Mouse (Mus musculus): ENCODE measurements at regions not wholly inside any gene's neighbourhood (a gene's known extent, or its start where the extent isn't known, plus 50 kb on each side); places are given as distances from the start of the nearest gene placed in this dataset.

GRCm38 (mm10) chr1:72108678-72109077 lies 103.4 kb downstream of the Mreg start:
- Histone ChIP-seq H3K4me1 (replicated peaks) (no peaks in the 10 kb centered on the region), H3K9me3 (no peaks in the 10 kb centered on the region), H3K36me3 (no peaks in the 10 kb centered on the region), H3K4me3 (no peak overlapping the region), H3K27ac (no peak overlapping the region), H3K27me3 (ENCODE audit: insufficient read depth, poor library complexity, severe bottlenecking) (no peaks in the 10 kb centered on the region)
- WGBS = 88% methylated on average over 8 of the region's 8 CpGs
- DNase-seq (ENCODE audit: low spot score) = no peak

- no peaks in the 10 kb centered on the region for H3K4me1 ChIP-seq (replicated peaks)
- no peaks in the 10 kb centered on the region for H3K27me3 ChIP-seq (ENCODE audit: insufficient read depth, poor library complexity, severe bottlenecking)
- no peak overlapping the region for H3K4me3 ChIP-seq
- 90% methylated on average over 7 of the region's 7 CpGs for WGBS
- H3K9me3 ChIP-seq = no peaks in the 10 kb centered on the region
- DNase-seq (ENCODE audit: low spot score) = no peak
- no peaks in the 10 kb centered on the region for H3K36me3 ChIP-seq
- no peak overlapping the region for H3K27ac ChIP-seq
Measured at GRCm38 (mm10) chr1:72107125-72107524, 105.0 kb downstream of the Mreg start.

- H3K27ac ChIP-seq = no peak overlapping the region
- 83% methylated on average over 4 of the region's 4 CpGs for WGBS
Measured at GRCm38 (mm10) chr1:72106655-72107054, 105.5 kb downstream of the Mreg start.

DNA sequence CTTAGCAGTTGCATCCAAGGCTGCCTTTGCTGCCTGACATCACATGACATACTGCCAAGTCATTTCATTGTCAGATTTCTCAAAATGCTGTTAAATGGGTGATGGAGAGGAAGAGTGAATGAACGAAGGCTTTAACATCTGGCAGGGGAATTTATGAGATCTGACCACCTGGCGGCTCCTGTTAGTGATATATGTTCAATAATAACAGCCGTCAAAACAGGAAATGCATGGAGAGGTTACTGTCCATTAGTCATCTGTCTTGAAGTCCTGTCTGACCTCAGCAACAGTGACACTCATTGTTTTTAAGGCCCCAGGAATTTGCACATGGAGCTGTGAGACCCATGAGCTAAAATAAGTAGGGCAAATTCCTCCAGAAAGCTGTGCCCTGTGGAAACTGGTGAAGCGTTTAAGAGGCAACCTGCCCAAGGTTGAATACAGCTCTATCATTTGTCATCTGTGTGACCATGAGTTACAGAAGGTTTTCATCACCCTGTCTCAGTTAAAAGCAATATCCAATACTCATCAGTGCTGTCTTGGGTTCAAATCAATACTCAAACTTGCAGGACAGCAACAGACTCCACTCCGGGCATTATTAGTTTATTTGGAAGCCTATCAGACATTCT lies 106.6 kb downstream of the Mreg start:
- Histone ChIP-seq H3K4me3 (no peak overlapping the region), H3K27me3 (ENCODE audit: insufficient read depth, poor library complexity, severe bottlenecking) (no peaks in the 10 kb centered on the region), H3K4me1 (replicated peaks) (no peaks in the 10 kb centered on the region), H3K9me3 (no peaks in the 10 kb centered on the region), H3K27ac (no peak overlapping the region), H3K36me3 (no peaks in the 10 kb centered on the region)
- 86% methylated on average over 5 of the region's 5 CpGs for WGBS
- DNase-seq (ENCODE audit: low spot score) = no peak

More at GRCm38 (mm10) chr1:72106655-72107054, 105.5 kb downstream of the Mreg start:
- Histone ChIP-seq H3K9me3 (no peaks in the 10 kb centered on the region), H3K4me3 (no peak overlapping the region), H3K4me1 (replicated peaks) (no peaks in the 10 kb centered on the region), H3K27me3 (ENCODE audit: insufficient read depth, poor library complexity, severe bottlenecking) (no peaks in the 10 kb centered on the region), H3K36me3 (no peaks in the 10 kb centered on the region)
- no peak for DNase-seq (ENCODE audit: low spot score)

- Histone ChIP-seq H3K36me3 (no peaks in the 10 kb centered on the region), H3K9me3 (no peaks in the 10 kb centered on the region), H3K27ac (no peak overlapping the region), H3K4me1 (replicated peaks) (no peaks in the 10 kb centered on the region), H3K4me3 (no peak overlapping the region), H3K27me3 (ENCODE audit: insufficient read depth, poor library complexity, severe bottlenecking) (no peaks in the 10 kb centered on the region)
- DNase-seq (ENCODE audit: low spot score) = no peak
- 84% methylated on average over 6 of the region's 6 CpGs for WGBS
Measured at GRCm38 (mm10) chr1:72103962-72104361, 108.1 kb downstream of the Mreg start.

- DNase-seq (ENCODE audit: low spot score) = no peak
- Histone ChIP-seq H3K27me3 (ENCODE audit: insufficient read depth, poor library complexity, severe bottlenecking) (no peaks in the 10 kb centered on the region), H3K4me1 (replicated peaks) (no peaks in the 10 kb centered on the region), H3K27ac (no peak overlapping the region), H3K4me3 (no peak overlapping the region), H3K9me3 (no peaks in the 10 kb centered on the region), H3K36me3 (no peaks in the 10 kb centered on the region)
- WGBS = 89% methylated on average over 6 of the region's 6 CpGs
Measured at GRCm38 (mm10) chr1:72103387-72103786, 108.7 kb downstream of the Mreg start.

- H3K4me1 ChIP-seq (replicated peaks) = no peaks in the 10 kb centered on the region
- H3K4me3 ChIP-seq = no peak overlapping the region
- 83% methylated on average over 5 of the region's 5 CpGs for WGBS
- no peaks in the 10 kb centered on the region for H3K36me3 ChIP-seq
- H3K27ac ChIP-seq = no peak overlapping the region
- no peak for DNase-seq (ENCODE audit: low spot score)
- no peaks in the 10 kb centered on the region for H3K9me3 ChIP-seq
- no peaks in the 10 kb centered on the region for H3K27me3 ChIP-seq (ENCODE audit: insufficient read depth, poor library complexity, severe bottlenecking)
Measured at GRCm38 (mm10) chr1:72099447-72099846, 112.7 kb downstream of the Mreg start.

- no peak for DNase-seq (ENCODE audit: low spot score)
- 81% methylated on average over 2 of the region's 2 CpGs for WGBS
Measured at GRCm38 (mm10) chr1:72091344-72091743, 120.8 kb downstream of the Mreg start.

GRCm38 (mm10) chr1:72085661-72086060 lies 126.4 kb downstream of the Mreg start:
- DNase-seq (ENCODE audit: low spot score) = no peak
- H3K4me1 ChIP-seq (replicated peaks) = no peaks in the 10 kb centered on the region
- H3K27me3 ChIP-seq (ENCODE audit: insufficient read depth, poor library complexity, severe bottlenecking) = no peaks in the 10 kb centered on the region
- H3K4me3 ChIP-seq = no peak overlapping the region
- 52% methylated on average over 6 of the region's 6 CpGs for WGBS
- H3K9me3 ChIP-seq = no peaks in the 10 kb centered on the region
- H3K36me3 ChIP-seq = no peaks in the 10 kb centered on the region
- H3K27ac ChIP-seq = no peak overlapping the region

More at GRCm38 (mm10) chr1:72091344-72091743, 120.8 kb downstream of the Mreg start:
- H3K27me3 ChIP-seq (ENCODE audit: insufficient read depth, poor library complexity, severe bottlenecking) = no peaks in the 10 kb centered on the region
- no peaks in the 10 kb centered on the region for H3K36me3 ChIP-seq
- H3K9me3 ChIP-seq = no peaks in the 10 kb centered on the region
- H3K4me1 ChIP-seq (replicated peaks) = no peaks in the 10 kb centered on the region
- H3K27ac ChIP-seq = no peak overlapping the region
- no peak overlapping the region for H3K4me3 ChIP-seq

GRCm38 (mm10) chr1:72084219-72084618 lies 127.9 kb downstream of the Mreg start:
- H3K9me3 ChIP-seq = no peaks in the 10 kb centered on the region
- WGBS = 88% methylated on average over 3 of the region's 3 CpGs
- H3K4me3 ChIP-seq = no peak overlapping the region
- no peaks in the 10 kb centered on the region for H3K27me3 ChIP-seq (ENCODE audit: insufficient read depth, poor library complexity, severe bottlenecking)
- no peak overlapping the region for H3K27ac ChIP-seq
- H3K36me3 ChIP-seq = no peaks in the 10 kb centered on the region
- no peak for DNase-seq (ENCODE audit: low spot score)
- H3K4me1 ChIP-seq (replicated peaks) = no peaks in the 10 kb centered on the region

GRCm38 (mm10) chr1:72082366-72082765 lies 129.7 kb downstream of the Mreg start:
- Histone ChIP-seq H3K4me3 (no peak overlapping the region), H3K4me1 (replicated peaks) (no peaks in the 10 kb centered on the region), H3K27ac (no peak overlapping the region), H3K27me3 (ENCODE audit: insufficient read depth, poor library complexity, severe bottlenecking) (no peaks in the 10 kb centered on the region), H3K9me3 (no peaks in the 10 kb centered on the region), H3K36me3 (no peaks in the 10 kb centered on the region)
- DNase-seq (ENCODE audit: low spot score) = no peak
- 89% methylated on average over 4 of the region's 4 CpGs for WGBS

GRCm38 (mm10) chr1:72081811-72082210 lies 130.3 kb downstream of the Mreg start:
- Histone ChIP-seq H3K27ac (no peak overlapping the region), H3K36me3 (no peaks in the 10 kb centered on the region), H3K4me3 (no peak overlapping the region), H3K4me1 (replicated peaks) (no peaks in the 10 kb centered on the region), H3K27me3 (ENCODE audit: insufficient read depth, poor library complexity, severe bottlenecking) (no peaks in the 10 kb centered on the region), H3K9me3 (no peaks in the 10 kb centered on the region)
- no peak for DNase-seq (ENCODE audit: low spot score)
- WGBS = 89% methylated on average over 5 of the region's 5 CpGs

DNA sequence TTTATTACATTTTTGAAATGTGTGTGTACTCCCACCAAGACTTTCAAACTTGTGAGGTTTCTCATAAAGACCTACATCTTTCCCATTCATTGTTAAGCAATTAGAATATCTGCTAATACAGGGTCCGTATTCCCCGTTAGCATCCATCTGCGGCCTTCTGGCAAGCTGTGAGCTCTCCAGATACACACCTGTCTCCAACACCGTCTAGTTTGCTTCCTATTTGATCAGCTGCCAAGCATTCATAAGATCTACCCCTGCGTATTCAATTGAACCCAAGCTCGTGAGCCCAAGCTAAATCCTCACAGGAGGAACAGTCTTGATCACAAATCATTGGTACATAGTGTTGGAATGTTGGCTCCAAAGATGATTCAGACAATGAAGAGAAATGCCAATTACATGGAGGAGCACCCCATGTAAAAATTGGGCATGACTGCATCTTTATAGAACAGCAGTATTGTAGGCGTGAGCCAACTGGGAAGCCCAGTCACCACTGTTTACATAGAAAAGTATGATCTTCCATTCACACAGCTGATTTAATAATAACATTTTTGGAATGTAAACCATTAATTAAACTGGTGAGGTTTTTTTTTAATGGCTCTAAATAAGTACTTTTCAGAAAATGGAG lies 133.1 kb downstream of the Mreg start:
- no peaks in the 10 kb centered on the region for H3K4me1 ChIP-seq (replicated peaks)
- WGBS = 92% methylated on average over 7 of the region's 7 CpGs

More for the DNA sequence above, 133.1 kb downstream of the Mreg start:
- Histone ChIP-seq H3K27me3 (ENCODE audit: insufficient read depth, poor library complexity, severe bottlenecking) (no peaks in the 10 kb centered on the region), H3K27ac (no peak overlapping the region), H3K9me3 (no peaks in the 10 kb centered on the region), H3K4me3 (no peak overlapping the region), H3K36me3 (no peaks in the 10 kb centered on the region)
- no peak for DNase-seq (ENCODE audit: low spot score)
